Mouse (Mus musculus): ENCODE data around the gene Nckap5. TPM values are rescaled to one million over a fixed set of nuclear protein-coding genes. Genes with fewer than 3 reads are reported as not detected.

Nckap5 gene
- polyA plus RNA-seq, 2 experiments: 0.31 to 1.3 TPM

DNA sequence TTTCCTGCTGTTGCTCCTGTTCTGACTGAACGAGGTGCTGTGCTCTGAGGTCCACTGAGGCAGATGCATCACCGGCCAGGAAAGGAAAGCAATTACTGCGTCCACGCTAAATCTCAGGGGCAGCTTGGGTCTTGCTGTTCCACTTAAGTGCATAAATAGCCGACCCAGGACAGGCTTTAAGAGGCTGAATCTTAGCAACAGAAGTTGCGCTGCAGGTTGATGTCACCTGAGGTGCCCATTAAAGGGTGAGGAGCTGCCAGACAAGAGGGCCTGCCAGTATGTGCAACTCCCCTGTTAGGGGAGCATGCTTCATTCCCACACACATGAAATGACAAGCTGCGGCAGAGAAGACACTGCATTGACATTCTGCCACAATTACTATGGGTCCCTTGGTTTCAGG lies 282.6 kb downstream of the Nckap5 start:
- H3K4me2 ChIP-seq (ENCODE audit: low read depth): no peak overlapping the region
- no peaks in the 10 kb centered on the region for H3K27me3 ChIP-seq (ENCODE audit: control insufficient read depth, insufficient read depth, low read length)
- no peaks in the 10 kb centered on the region for H3K4me1 ChIP-seq (replicated peaks; ENCODE audit: control insufficient read depth in 2 of 2, insufficient read depth in 2 of 2, low read length in 1 of 2)
- TF ChIP-seq CTCF (IDR thresholded peaks at IDR 0.05; ENCODE audit: low read depth): no peak
- no peak for TF ChIP-seq EP300 (IDR thresholded peaks at IDR 0.05; ENCODE audit: low read depth)
- no peak overlapping the region for H3K9ac ChIP-seq (replicated peaks)
- H3K36me3 ChIP-seq (replicated peaks; ENCODE audit: control insufficient read depth, insufficient read depth, low read depth): no peaks in the 10 kb centered on the region
- no peak overlapping the region for H3K27ac ChIP-seq
- WGBS (ENCODE audit: insufficient replicate concordance): 64% methylated on average over 7 of the region's 7 CpGs
- H3K4me3 ChIP-seq (ENCODE audit: insufficient read depth in 1 of 2, low read depth in 2 of 2, low read length in 2 of 2): no peak overlapping the region
- DNase-seq (ENCODE audit: low read depth in 3 of 3, low spot score in 3 of 3): no peak
- ATAC-seq (ENCODE audit: insufficient read depth): no peak
- no peaks in the 10 kb centered on the region for H3K9me3 ChIP-seq (ENCODE audit: control insufficient read depth, low read length)

DNA sequence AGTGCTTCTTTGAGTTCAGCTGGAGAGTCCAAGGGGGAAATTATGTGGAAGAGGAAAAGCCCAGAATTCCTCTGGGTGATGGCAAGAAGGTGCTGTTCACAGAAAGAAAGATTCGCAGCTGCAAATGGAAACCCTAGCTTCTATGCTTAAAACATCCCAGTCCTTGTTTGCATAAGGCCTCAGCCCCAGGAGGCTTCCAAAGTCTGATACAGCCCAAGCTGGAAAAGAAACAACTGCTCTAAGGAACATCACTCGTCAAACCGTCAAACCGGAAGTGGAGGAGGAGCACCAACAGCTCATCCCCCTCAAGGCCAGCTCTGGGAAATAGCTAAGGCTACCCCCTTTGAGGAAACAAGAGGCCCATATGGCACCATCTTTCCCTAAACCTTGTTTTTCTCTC lies 286.1 kb downstream of the Nckap5 start:
- H3K27ac ChIP-seq: no peak overlapping the region
- no peaks in the 10 kb centered on the region for H3K36me3 ChIP-seq (replicated peaks; ENCODE audit: control insufficient read depth, insufficient read depth, low read depth)
- H3K4me1 ChIP-seq (replicated peaks; ENCODE audit: control insufficient read depth in 2 of 2, insufficient read depth in 2 of 2, low read length in 1 of 2): no peaks in the 10 kb centered on the region
- H3K9me3 ChIP-seq (ENCODE audit: control insufficient read depth, low read length): no peaks in the 10 kb centered on the region
- DNase-seq (ENCODE audit: low read depth in 3 of 3, low spot score in 3 of 3) (no peak), ATAC-seq (ENCODE audit: insufficient read depth) (no peak)
- 59% methylated on average over 4 of the region's 4 CpGs for WGBS (ENCODE audit: insufficient replicate concordance)
- no peak overlapping the region for H3K4me3 ChIP-seq (ENCODE audit: insufficient read depth in 1 of 2, low read depth in 2 of 2, low read length in 2 of 2)
- H3K4me2 ChIP-seq (ENCODE audit: low read depth): no peak overlapping the region
- H3K9ac ChIP-seq (replicated peaks): no peak overlapping the region
- H3K27me3 ChIP-seq (ENCODE audit: control insufficient read depth, insufficient read depth, low read length): no peaks in the 10 kb centered on the region
- TF ChIP-seq EP300 (IDR thresholded peaks at IDR 0.05; ENCODE audit: low read depth): no peak
- TF ChIP-seq CTCF (IDR thresholded peaks at IDR 0.05; ENCODE audit: low read depth): no peak

DNA sequence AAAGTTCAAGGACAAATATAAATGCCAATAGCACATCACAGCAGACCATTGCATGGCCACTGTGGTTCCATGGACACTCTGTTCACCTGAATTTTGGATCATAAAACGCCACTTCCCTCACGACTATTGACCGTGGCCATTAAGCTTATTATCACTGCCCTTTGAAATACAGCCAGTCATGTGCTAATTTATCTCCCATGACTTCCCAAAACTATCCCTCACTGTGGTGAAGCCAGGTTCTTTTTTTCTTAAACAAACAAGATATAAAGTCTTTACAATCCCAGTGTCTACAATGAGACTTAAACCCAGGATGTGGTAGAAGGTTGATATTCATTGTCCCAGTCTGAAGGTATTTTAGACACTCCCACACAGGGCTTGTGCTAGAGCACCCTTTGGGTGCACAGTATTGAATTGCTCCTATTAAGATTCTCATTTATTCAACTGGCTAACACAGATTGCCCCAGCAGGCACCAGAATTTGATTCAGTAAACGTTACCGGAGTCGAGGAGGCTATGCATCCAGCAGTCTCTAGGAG lies 293.3 kb downstream of the Nckap5 start:
- H3K36me3 ChIP-seq (replicated peaks; ENCODE audit: control insufficient read depth, insufficient read depth, low read depth): no peaks in the 10 kb centered on the region
- TF ChIP-seq CTCF (IDR thresholded peaks at IDR 0.05; ENCODE audit: low read depth): no peak
- TF ChIP-seq EP300 (IDR thresholded peaks at IDR 0.05; ENCODE audit: low read depth): no peak
- no peak overlapping the region for H3K4me3 ChIP-seq (ENCODE audit: insufficient read depth in 1 of 2, low read depth in 2 of 2, low read length in 2 of 2)
- 76% methylated on average over 6 of the region's 6 CpGs for WGBS (ENCODE audit: insufficient replicate concordance)
- no peaks in the 10 kb centered on the region; a peak in 1 of 4 replicates for H3K4me1 ChIP-seq (replicated peaks; ENCODE audit: control insufficient read depth in 2 of 2, insufficient read depth in 2 of 2, low read length in 1 of 2)
- H3K27me3 ChIP-seq (ENCODE audit: control insufficient read depth, insufficient read depth, low read length): no peaks in the 10 kb centered on the region
- H3K9ac ChIP-seq (replicated peaks): no peak overlapping the region
- no peak for DNase-seq (ENCODE audit: low read depth in 3 of 3, low spot score in 3 of 3)
- H3K27ac ChIP-seq: no peak overlapping the region
- H3K4me2 ChIP-seq (ENCODE audit: low read depth): no peak overlapping the region
- no peak for ATAC-seq (ENCODE audit: insufficient read depth)
- H3K9me3 ChIP-seq (ENCODE audit: control insufficient read depth, low read length): no peaks in the 10 kb centered on the region

DNA sequence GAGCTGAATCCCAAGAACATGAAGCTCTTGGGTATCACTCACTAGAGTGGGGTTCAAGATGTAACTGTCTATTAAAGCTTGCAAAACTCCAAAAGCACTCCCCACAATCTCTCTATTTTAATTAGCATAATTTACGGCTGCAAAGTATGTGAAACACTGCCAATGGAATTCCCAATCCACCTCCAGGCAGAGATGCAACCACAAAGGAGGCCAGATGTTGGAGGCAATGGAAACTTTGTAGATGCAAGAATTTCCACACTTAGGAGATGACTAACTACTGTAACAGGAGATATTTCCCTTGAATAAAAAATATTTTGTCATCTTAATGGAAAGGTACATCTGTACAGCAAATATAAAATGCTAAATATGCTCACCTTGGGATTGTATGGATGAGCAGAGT lies 295.1 kb downstream of the Nckap5 start:
- no peak overlapping the region for H3K4me3 ChIP-seq (ENCODE audit: insufficient read depth in 1 of 2, low read depth in 2 of 2, low read length in 2 of 2)
- no peak overlapping the region for H3K9ac ChIP-seq (replicated peaks)
- H3K27me3 ChIP-seq (ENCODE audit: control insufficient read depth, insufficient read depth, low read length): no peaks in the 10 kb centered on the region
- no peaks in the 10 kb centered on the region; a peak in 1 of 4 replicates for H3K4me1 ChIP-seq (replicated peaks; ENCODE audit: control insufficient read depth in 2 of 2, insufficient read depth in 2 of 2, low read length in 1 of 2)
- DNase-seq (ENCODE audit: low read depth in 3 of 3, low spot score in 3 of 3) (no peak), ATAC-seq (ENCODE audit: insufficient read depth) (no peak)
- no peak overlapping the region for H3K27ac ChIP-seq
- no peaks in the 10 kb centered on the region for H3K9me3 ChIP-seq (ENCODE audit: control insufficient read depth, low read length)
- H3K36me3 ChIP-seq (replicated peaks; ENCODE audit: control insufficient read depth, insufficient read depth, low read depth): no peaks in the 10 kb centered on the region
- TF ChIP-seq CTCF (IDR thresholded peaks at IDR 0.05; ENCODE audit: low read depth) (no peak), EP300 (IDR thresholded peaks at IDR 0.05; ENCODE audit: low read depth) (no peak)
- WGBS (ENCODE audit: insufficient replicate concordance): 60% methylated on average over 1 of the region's 1 CpGs
- no peak overlapping the region for H3K4me2 ChIP-seq (ENCODE audit: low read depth)

DNA sequence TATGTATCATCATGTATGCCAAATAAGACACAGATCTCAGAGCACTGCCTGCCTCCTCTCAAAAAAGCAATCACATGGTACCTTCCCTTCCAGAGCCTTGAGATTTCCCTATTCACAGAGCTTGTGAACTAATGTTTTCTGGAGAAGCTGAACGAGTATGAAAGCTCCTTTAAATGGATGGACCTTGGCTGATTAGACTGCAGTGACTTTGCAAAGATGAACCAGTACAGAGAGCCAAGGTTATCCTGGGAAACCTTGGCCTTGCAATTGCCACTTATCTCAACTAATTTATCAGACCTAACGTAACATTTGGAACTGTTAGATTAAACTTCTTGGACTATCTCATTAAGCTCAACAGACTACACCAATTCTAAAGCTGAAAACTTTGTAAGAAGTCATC lies 296.6 kb downstream of the Nckap5 start:
- Histone ChIP-seq H3K4me1 (replicated peaks; ENCODE audit: control insufficient read depth in 2 of 2, insufficient read depth in 2 of 2, low read length in 1 of 2) (no peaks in the 10 kb centered on the region; a peak in 1 of 4 replicates), H3K4me3 (ENCODE audit: insufficient read depth in 1 of 2, low read depth in 2 of 2, low read length in 2 of 2) (no peak overlapping the region), H3K36me3 (replicated peaks; ENCODE audit: control insufficient read depth, insufficient read depth, low read depth) (no peaks in the 10 kb centered on the region), H3K4me2 (ENCODE audit: low read depth) (no peak overlapping the region), H3K9me3 (ENCODE audit: control insufficient read depth, low read length) (no peaks in the 10 kb centered on the region), H3K27ac (no peak overlapping the region), H3K27me3 (ENCODE audit: control insufficient read depth, insufficient read depth, low read length) (no peaks in the 10 kb centered on the region), H3K9ac (replicated peaks) (no peak overlapping the region)
- WGBS (ENCODE audit: insufficient replicate concordance): 25% methylated on average over 2 of the region's 2 CpGs
- TF ChIP-seq CTCF (IDR thresholded peaks at IDR 0.05; ENCODE audit: low read depth) (no peak), EP300 (IDR thresholded peaks at IDR 0.05; ENCODE audit: low read depth) (no peak)
- DNase-seq (ENCODE audit: low read depth in 3 of 3, low spot score in 3 of 3) (no peak), ATAC-seq (ENCODE audit: insufficient read depth) (no peak)

All from liver, embryonic 14.5 days (tissue).